Mouse (Mus musculus) ES-E14 (cell line): ENCODE measurements around the gene B4galt7.

Source experiments
- CHD2 ChIP-seq: IDR thresholded peaks from 2 replicates; pipeline ENCODE4 v1.6.1; 2014; ENCODE audit warnings: mild to moderate bottlenecking, low read depth, low read length, inconsistent platforms
- HCFC1 ChIP-seq: IDR thresholded peaks from 2 replicates; pipeline ENCODE4 v1.6.1; 2012; ENCODE audit warnings: low read length, inconsistent platforms, borderline replicate concordance; ENCODE audit not compliant: insufficient read depth
- ZC3H11A ChIP-seq: IDR thresholded peaks from 2 replicates; pipeline ENCODE4 v1.6.1; 2012; ENCODE audit warnings: low read depth, mild to moderate bottlenecking, inconsistent platforms, low read length, borderline replicate concordance

GRCm38 (mm10) chr13:55573432-55573831 is 26.3 kb upstream of the B4galt7 start, which contains the start of gene Tmed9:
- TF ChIP-seq HCFC1 (no peak), ZC3H11A (no peak), CHD2 (no peak)
